Mouse (Mus musculus) forebrain, embryonic 16.5 days (tissue): ENCODE measurements around the gene Kcnma1. TPM values are rescaled to one million over a fixed set of nuclear protein-coding genes. Genes with fewer than 3 reads are reported as not detected.

Source experiments
- ATAC-seq: fragments of 200-750 bp; cut with Nextera tagmentation; 2 replicates; pipeline ENCODE4 v1.8.0; 2017; ENCODE audit warnings: mild to moderate bottlenecking, moderate library complexity
- H3K27ac ChIP-seq: fragments of 300-500 bp; sonication (generic); 2 replicates; pipeline ENCODE4 v1.5.1; 2014; ENCODE audit warnings: low read length, control low read depth
- H3K27me3 ChIP-seq: fragments of 300-500 bp; sonication (generic); replicated peaks from 2 replicates; pipeline ENCODE4 v1.6.1; 2014; ENCODE audit warnings: low read length; ENCODE audit not compliant: control insufficient read depth, insufficient read depth
- H3K36me3 ChIP-seq: fragments of 300-500 bp; sonication (generic); 2 replicates; pipeline ENCODE4 v1.6.1; 2014; ENCODE audit not compliant: control insufficient read depth, insufficient read depth
- H3K4me1 ChIP-seq: fragments of 300-500 bp; sonication (generic); replicated peaks from 2 replicates; pipeline ENCODE4 v1.6.1; 2014; ENCODE audit warnings: low read length; ENCODE audit not compliant: control insufficient read depth, insufficient read depth
- H3K4me2 ChIP-seq: fragments of 300-500 bp; sonication (generic); 2 replicates; pipeline ENCODE4 v1.6.1; 2014; ENCODE audit warnings: mild to moderate bottlenecking, low read length, control low read depth
- H3K4me3 ChIP-seq: fragments of 300-500 bp; sonication (generic); replicated peaks from 2 replicates; pipeline ENCODE4 v1.5.1; 2014; ENCODE audit warnings: mild to moderate bottlenecking, low read length, control low read depth
- H3K9ac ChIP-seq: fragments of 300-500 bp; sonication (generic); replicated peaks from 2 replicates; pipeline ENCODE4 v1.6.1; 2014; ENCODE audit warnings: low read depth, low read length, control low read depth
- H3K9me3 ChIP-seq: fragments of 300-500 bp; sonication (generic); 2 replicates; pipeline ENCODE4 v1.6.1; 2016; ENCODE audit warnings: low read length; ENCODE audit not compliant: control insufficient read depth
- WGBS: fragments of 180-500 bp; shearing (Covaris S2); extraction: QIAGEN DNeasy Blood & Tissue Kit; methylation state at CpG from one replicate; pipeline ENCODE4 v1.1.7; 2014; 5-methylcytosine and 5-hydroxymethylcytosine counted together
- polyA plus RNA-seq: library from polyadenylated mRNA; unstranded; fragments of >200 nt; fragmentation: Nextera tagmentation; extraction: Ambion mirVana; gene quantifications from 2 replicates; pipeline ENCODE4 v1.2.1, GENCODE M21; 2015

Kcnma1 gene
- polyA plus RNA-seq, 1 experiment from 2014 or later: 12.3 TPM

GRCm38 (mm10) chr14:23574136-23574535 is 440.2 kb downstream of the Kcnma1 start:
- Histone ChIP-seq H3K9me3 (no peaks in the 10 kb centered on the region), H3K36me3 (no peaks in the 10 kb centered on the region), H3K27me3 (no peaks in the 10 kb centered on the region), H3K4me1 (peaks cover 7% of the 10 kb centered on the region; the same call in 1 of the 2 replicates), H3K27ac (no peak overlapping the region), H3K4me3 (no peak overlapping the region), H3K4me2 (no peak overlapping the region), H3K9ac (no peak overlapping the region)
- ATAC-seq: no peak
- WGBS: 87% methylated on average over 4 of the region's 4 CpGs

- H3K4me1 ChIP-seq: peaks cover 7% of the 10 kb centered on the region; the same call in 1 of the 2 replicates
- ATAC-seq: no peak
- no peaks in the 10 kb centered on the region for H3K9me3 ChIP-seq
- 37% methylated on average over 3 of the region's 3 CpGs for WGBS
- no peak overlapping the region for H3K4me2 ChIP-seq
- no peak overlapping the region for H3K27ac ChIP-seq
- no peaks in the 10 kb centered on the region for H3K27me3 ChIP-seq
- H3K36me3 ChIP-seq: no peaks in the 10 kb centered on the region
- no peak overlapping the region for H3K4me3 ChIP-seq
- no peak overlapping the region for H3K9ac ChIP-seq
These were observed 440.9 kb downstream of the Kcnma1 start for GRCm38 (mm10) chr14:23573385-23573784.

GRCm38 (mm10) chr14:23572778-23573177 is 441.5 kb downstream of the Kcnma1 start:
- 51% methylated on average over 1 of the region's 1 CpGs for WGBS
- H3K4me2 ChIP-seq: no peak overlapping the region
- H3K4me3 ChIP-seq: no peak overlapping the region
- no peaks in the 10 kb centered on the region for H3K9me3 ChIP-seq
- H3K4me1 ChIP-seq: peaks cover 7% of the 10 kb centered on the region; the same call in 1 of the 2 replicates
- H3K27me3 ChIP-seq: no peaks in the 10 kb centered on the region
- H3K9ac ChIP-seq: no peak overlapping the region
- H3K36me3 ChIP-seq: no peaks in the 10 kb centered on the region
- no peak for ATAC-seq
- no peak overlapping the region for H3K27ac ChIP-seq

GRCm38 (mm10) chr14:23570251-23570650 is 444.0 kb downstream of the Kcnma1 start:
- ATAC-seq: no peak
- Histone ChIP-seq H3K36me3 (no peaks in the 10 kb centered on the region), H3K4me2 (no peak overlapping the region), H3K27ac (no peak overlapping the region), H3K4me1 (peaks cover 7% of the 10 kb centered on the region; the same call in 1 of the 2 replicates), H3K9me3 (no peaks in the 10 kb centered on the region), H3K4me3 (no peak overlapping the region), H3K9ac (no peak overlapping the region), H3K27me3 (no peaks in the 10 kb centered on the region)
- WGBS: 46% methylated on average over 1 of the region's 1 CpGs

GRCm38 (mm10) chr14:23565931-23566330 is 448.4 kb downstream of the Kcnma1 start:
- H3K27me3 ChIP-seq: no peaks in the 10 kb centered on the region
- peaks cover 3% of the 10 kb centered on the region; the same call in 1 of the 2 replicates for H3K4me1 ChIP-seq
- 64% methylated on average over 3 of the region's 3 CpGs for WGBS
- H3K36me3 ChIP-seq: no peaks in the 10 kb centered on the region
- H3K9ac ChIP-seq: no peak overlapping the region
- H3K27ac ChIP-seq: no peak overlapping the region
- no peak for ATAC-seq
- no peak overlapping the region for H3K4me3 ChIP-seq
- H3K4me2 ChIP-seq: no peak overlapping the region
- H3K9me3 ChIP-seq: no peaks in the 10 kb centered on the region

GRCm38 (mm10) chr14:23564474-23564873 is 449.8 kb downstream of the Kcnma1 start:
- Histone ChIP-seq H3K27ac (no peak overlapping the region), H3K4me3 (no peak overlapping the region), H3K4me1 (peaks cover 3% of the 10 kb centered on the region; the same call in 1 of the 2 replicates), H3K36me3 (no peaks in the 10 kb centered on the region), H3K9me3 (no peaks in the 10 kb centered on the region), H3K27me3 (no peaks in the 10 kb centered on the region), H3K9ac (no peak overlapping the region), H3K4me2 (no peak overlapping the region)
- no peak for ATAC-seq
- 41% methylated on average over 7 of the region's 7 CpGs for WGBS

GRCm38 (mm10) chr14:23563180-23563579 is 451.1 kb downstream of the Kcnma1 start:
- ATAC-seq: no peak
- Histone ChIP-seq H3K27me3 (no peaks in the 10 kb centered on the region), H3K27ac (no peak overlapping the region), H3K4me3 (no peak overlapping the region), H3K4me2 (no peak overlapping the region), H3K9ac (no peak overlapping the region), H3K9me3 (no peaks in the 10 kb centered on the region), H3K4me1 (peaks cover 3% of the 10 kb centered on the region; the same call in 1 of the 2 replicates), H3K36me3 (no peaks in the 10 kb centered on the region)
- WGBS: 75% methylated on average over 2 of the region's 2 CpGs

GRCm38 (mm10) chr14:23555647-23556046 is 458.6 kb downstream of the Kcnma1 start:
- Histone ChIP-seq H3K9me3 (no peaks in the 10 kb centered on the region), H3K4me3 (no peak overlapping the region), H3K9ac (no peak overlapping the region), H3K4me1 (no peaks in the 10 kb centered on the region), H3K36me3 (no peaks in the 10 kb centered on the region), H3K4me2 (no peak overlapping the region), H3K27me3 (no peaks in the 10 kb centered on the region), H3K27ac (no peak overlapping the region)
- WGBS: 71% methylated on average over 2 of the region's 2 CpGs
- no peak for ATAC-seq

- Histone ChIP-seq H3K9ac (no peak overlapping the region), H3K36me3 (no peaks in the 10 kb centered on the region), H3K27me3 (no peaks in the 10 kb centered on the region), H3K9me3 (no peaks in the 10 kb centered on the region), H3K27ac (no peak overlapping the region), H3K4me3 (no peak overlapping the region), H3K4me2 (no peak overlapping the region), H3K4me1 (no peaks in the 10 kb centered on the region)
- 61% methylated on average over 5 of the region's 5 CpGs for WGBS
- no peak for ATAC-seq
These were observed 461.9 kb downstream of the Kcnma1 start for GRCm38 (mm10) chr14:23552252-23552974.
